Mouse (Mus musculus): ENCODE results near the gene Slc6a17. TPM values are rescaled to one million over a fixed set of nuclear protein-coding genes. Genes with fewer than 3 reads are reported as not detected.

Gene Slc6a17
- total and polyA plus RNA-seq, 3 experiments = 0.04 TPM; not detected in 2

GRCm38 (mm10) chr3:107563880-107564279 lies 46.1 kb upstream of the Slc6a17 start:
- no peaks in the 10 kb centered on the region for H3K4me1 ChIP-seq (ENCODE audit: control insufficient read depth in 1 of 2, insufficient read depth in 2 of 2, low read length in 2 of 2)
- H3K9ac ChIP-seq (ENCODE audit: control insufficient read depth, low read depth, low read length, poor library complexity, severe bottlenecking) = no peak overlapping the region
- H3K27me3 ChIP-seq (ENCODE audit: control insufficient read depth in 1 of 2, insufficient read depth in 2 of 2, low read length in 2 of 2) = peaks cover 2 to 18% of the 10 kb centered on the region in 2 experiments
- H3K9me3 ChIP-seq (replicated peaks; ENCODE audit: insufficient read depth, low read length) = no peaks in the 10 kb centered on the region
- no peak for TF ChIP-seq TAL1 (IDR thresholded peaks at IDR 0.05; ENCODE audit: low read length)
- TF ChIP-seq MAFK (IDR thresholded peaks at IDR 0.05; ENCODE audit: borderline replicate concordance, low read depth, low read length) = no peak
- TF ChIP-seq BHLHE40 (IDR thresholded peaks at IDR 0.05; ENCODE audit: borderline replicate concordance, low read depth, low read length) = no peak
- no peak for TF ChIP-seq NRF1 (IDR thresholded peaks at IDR 0.05; ENCODE audit: insufficient read depth, low read depth, low read length, poor library complexity, severe bottlenecking)
- no peak for TF ChIP-seq MEF2A (IDR thresholded peaks at IDR 0.05; ENCODE audit: extremely low read depth, insufficient replicate concordance, low read depth, low read length, poor library complexity, severe bottlenecking)
- no peak for TF ChIP-seq RCOR1 (IDR thresholded peaks at IDR 0.05; ENCODE audit: low read depth, low read length)
- no peak for TF ChIP-seq SMC3 (IDR thresholded peaks at IDR 0.05; ENCODE audit: low read depth, low read length)
- H3K4me3 ChIP-seq (ENCODE audit: control insufficient read depth in 1 of 2, insufficient read depth in 1 of 2, low read depth in 2 of 2, low read length in 2 of 2) = no peak overlapping the region
- H3K36me3 ChIP-seq (ENCODE audit: control insufficient read depth in 1 of 2, insufficient read depth in 2 of 2, low read length in 2 of 2) = no peaks in the 10 kb centered on the region
- H3K27ac ChIP-seq (ENCODE audit: control insufficient read depth, low read depth, low read length) = no peak overlapping the region
- H3K79me2 ChIP-seq (ENCODE audit: control insufficient read depth, insufficient read depth, low read length, poor library complexity) = no peaks in the 10 kb centered on the region
- no peak for DNase-seq (ENCODE audit: low read depth, low spot score)

GRCm38 (mm10) chr3:107562591-107562990 lies 44.8 kb upstream of the Slc6a17 start:
- no peak overlapping the region for H3K4me3 ChIP-seq (ENCODE audit: control insufficient read depth in 1 of 2, insufficient read depth in 1 of 2, low read depth in 2 of 2, low read length in 2 of 2)
- no peak overlapping the region for H3K9ac ChIP-seq (ENCODE audit: control insufficient read depth, low read depth, low read length, poor library complexity, severe bottlenecking)
- H3K27me3 ChIP-seq (ENCODE audit: control insufficient read depth in 1 of 2, insufficient read depth in 2 of 2, low read length in 2 of 2) = peaks cover 2 to 12% of the 10 kb centered on the region in 2 experiments

GRCm38 (mm10) chr3:107562104-107562503 lies 44.3 kb upstream of the Slc6a17 start:
- H3K9me3 ChIP-seq (replicated peaks; ENCODE audit: insufficient read depth, low read length) = no peaks in the 10 kb centered on the region
- H3K27ac ChIP-seq (ENCODE audit: control insufficient read depth, low read depth, low read length) = no peak overlapping the region
- H3K36me3 ChIP-seq (ENCODE audit: control insufficient read depth in 1 of 2, insufficient read depth in 2 of 2, low read length in 2 of 2) = no peaks in the 10 kb centered on the region
- H3K27me3 ChIP-seq (ENCODE audit: control insufficient read depth in 1 of 2, insufficient read depth in 2 of 2, low read length in 2 of 2) = peaks cover 2 to 12% of the 10 kb centered on the region in 2 experiments
- TF ChIP-seq NRF1 (IDR thresholded peaks at IDR 0.05; ENCODE audit: insufficient read depth, low read depth, low read length, poor library complexity, severe bottlenecking) = no peak
- TF ChIP-seq POLR2AphosphoS2 (IDR thresholded peaks at IDR 0.05; ENCODE audit: low read length) = no peak
- TF ChIP-seq EP300 (IDR thresholded peaks at IDR 0.05; ENCODE audit: low read depth in 1 of 2, low read length in 2 of 2) = no peak
- TF ChIP-seq RCOR1 (IDR thresholded peaks at IDR 0.05; ENCODE audit: low read depth, low read length) = no peak
- no peak for TF ChIP-seq MYB (IDR thresholded peaks at IDR 0.05; ENCODE audit: low read depth, low read length)
- TF ChIP-seq ZKSCAN1 (IDR thresholded peaks at IDR 0.05; ENCODE audit: low read depth, low read length) = no peak
- no peak for TF ChIP-seq ZNF384 (IDR thresholded peaks at IDR 0.05; ENCODE audit: low read depth, low read length)
- DNase-seq (ENCODE audit: low read depth, low spot score) = no peak
- H3K4me3 ChIP-seq (ENCODE audit: control insufficient read depth in 1 of 2, insufficient read depth in 1 of 2, low read depth in 2 of 2, low read length in 2 of 2) = no peak overlapping the region
- H3K4me1 ChIP-seq (ENCODE audit: control insufficient read depth in 1 of 2, insufficient read depth in 2 of 2, low read length in 2 of 2) = no peaks in the 10 kb centered on the region
- no peaks in the 10 kb centered on the region for H3K79me2 ChIP-seq (ENCODE audit: control insufficient read depth, insufficient read depth, low read length, poor library complexity)
- no peak overlapping the region for H3K9ac ChIP-seq (ENCODE audit: control insufficient read depth, low read depth, low read length, poor library complexity, severe bottlenecking)

More at GRCm38 (mm10) chr3:107562591-107562990, 44.8 kb upstream of the Slc6a17 start:
- Histone ChIP-seq H3K27ac (ENCODE audit: control insufficient read depth, low read depth, low read length) (no peak overlapping the region), H3K36me3 (ENCODE audit: control insufficient read depth in 1 of 2, insufficient read depth in 2 of 2, low read length in 2 of 2) (no peaks in the 10 kb centered on the region), H3K4me1 (ENCODE audit: control insufficient read depth in 1 of 2, insufficient read depth in 2 of 2, low read length in 2 of 2) (no peaks in the 10 kb centered on the region), H3K9me3 (replicated peaks; ENCODE audit: insufficient read depth, low read length) (no peaks in the 10 kb centered on the region), H3K79me2 (ENCODE audit: control insufficient read depth, insufficient read depth, low read length, poor library complexity) (no peaks in the 10 kb centered on the region)
- TF ChIP-seq ZC3H11A (IDR thresholded peaks at IDR 0.05; ENCODE audit: low read depth, low read length) = no peak
- TF ChIP-seq TBP (IDR thresholded peaks at IDR 0.05; ENCODE audit: low read depth, low read length) = no peak
- TF ChIP-seq MYC (IDR thresholded peaks at IDR 0.05; ENCODE audit: low read depth, low read length) = no peak
- TF ChIP-seq UBTF (IDR thresholded peaks at IDR 0.05; ENCODE audit: borderline replicate concordance, insufficient read depth, low read depth, low read length) = no peak
- TF ChIP-seq MAZ (IDR thresholded peaks at IDR 0.05; ENCODE audit: low read depth, low read length) = no peak
- TF ChIP-seq KAT2A (conservative IDR thresholded peaks at IDR 0.05; ENCODE audit: low read depth, low read length) = no peak
- TF ChIP-seq POLR2A (IDR thresholded peaks at IDR 0.05; ENCODE audit: control insufficient read depth in 1 of 2, insufficient read depth in 1 of 2, low read depth in 1 of 2, low read length in 2 of 2, poor library complexity in 1 of 2) = no peak
- no peak for TF ChIP-seq ZMIZ1 (IDR thresholded peaks at IDR 0.05; ENCODE audit: low read depth, low read length)
- TF ChIP-seq POLR2AphosphoS2 (IDR thresholded peaks at IDR 0.05; ENCODE audit: low read length) = no peak
- no peak for TF ChIP-seq RAD21 (IDR thresholded peaks at IDR 0.05; ENCODE audit: low read depth, low read length)
- TF ChIP-seq HCFC1 (IDR thresholded peaks at IDR 0.05; ENCODE audit: low read depth, low read length) = no peak
- no peak for TF ChIP-seq BHLHE40 (IDR thresholded peaks at IDR 0.05; ENCODE audit: borderline replicate concordance, low read depth, low read length)
- no peak for TF ChIP-seq MAFK (IDR thresholded peaks at IDR 0.05; ENCODE audit: borderline replicate concordance, low read depth, low read length)
- no peak for TF ChIP-seq NELFE (IDR thresholded peaks at IDR 0.05; ENCODE audit: low read depth, low read length)
- TF ChIP-seq EP300 (IDR thresholded peaks at IDR 0.05; ENCODE audit: low read depth in 1 of 2, low read length in 2 of 2) = no peak
- no peak for TF ChIP-seq MXI1 (IDR thresholded peaks at IDR 0.05; ENCODE audit: low read depth, low read length)
- no peak for TF ChIP-seq POLR2AphosphoS5 (IDR thresholded peaks at IDR 0.05; ENCODE audit: borderline replicate concordance, low read depth, low read length)
- DNase-seq (ENCODE audit: low read depth, low spot score) = no peak
